Mouse (Mus musculus) testis, postnatal 10 days (tissue): ENCODE measurements around the gene Olfr1205.

Source experiments
- DNase-seq: peaks from one replicate; pipeline ENCODE4 v3.0.0; 2021; ENCODE audit warnings: low spot score

Olfr1205 gene

DNA sequence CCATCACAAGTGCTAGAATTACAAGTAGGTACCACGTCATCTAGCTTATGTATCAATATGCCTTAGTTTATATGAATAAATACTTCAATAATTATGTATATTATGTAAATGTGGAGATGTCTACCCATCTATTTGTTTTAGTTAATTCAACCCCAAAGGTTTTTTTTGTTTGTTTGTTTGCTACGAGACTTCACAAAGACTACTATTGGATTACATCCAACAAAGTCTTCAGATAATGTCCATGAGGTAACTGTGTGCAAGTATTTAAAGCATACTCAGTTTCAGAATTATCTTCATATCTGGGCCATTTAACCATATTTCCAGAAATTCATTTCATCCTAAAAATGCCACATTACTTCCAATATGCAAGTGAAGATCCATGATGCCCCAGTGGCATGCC is at the start of gene Olfr1205:
Olfr1205 (plus strand) TSS at position 301 of the 400 bp plus-strand sequence.
- no peak for DNase-seq

GRCm38 (mm10) chr2:88792736-88793135 is 36.8 kb upstream of the Olfr1205 start, which contains the start of gene Olfr1201:
Gene Olfr1201, plus strand, starts transcription at chr2:88793036.
- DNase-seq: no peak

DNA sequence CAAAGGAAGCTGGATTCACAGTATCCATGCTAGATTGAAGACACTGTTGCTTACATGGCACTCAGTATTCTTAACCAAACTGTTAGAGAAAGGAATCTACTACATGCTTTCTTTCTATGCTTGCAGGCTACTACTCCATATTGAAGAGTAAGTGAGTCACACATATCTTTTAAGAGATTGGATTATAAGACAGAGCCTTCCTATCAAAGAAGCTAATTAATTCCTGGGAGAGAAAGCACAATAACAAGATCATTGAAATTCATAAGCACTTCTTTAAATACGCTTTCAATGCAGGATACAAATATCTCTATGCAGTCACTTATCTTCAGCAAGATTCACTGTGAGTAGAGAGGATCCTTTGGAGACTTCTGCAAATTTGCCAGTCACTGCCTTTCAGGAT is 15.3 kb upstream of the Olfr1205 start, which contains the start of gene Olfr1202:
Olfr1202 (plus strand) TSS at position 301 of the 400 bp plus-strand sequence.
- no peak for DNase-seq

- no peak for DNase-seq
These were observed 8.9 kb downstream of the Olfr1205 start for GRCm38 (mm10) chr2:88838477-88838876.

GRCm38 (mm10) chr2:88848992-88849391 is 19.5 kb downstream of the Olfr1205 start, which contains the start of gene Olfr1204:
Gene Olfr1204, plus strand, starts transcription at chr2:88849292.
- no peak for DNase-seq

DNA sequence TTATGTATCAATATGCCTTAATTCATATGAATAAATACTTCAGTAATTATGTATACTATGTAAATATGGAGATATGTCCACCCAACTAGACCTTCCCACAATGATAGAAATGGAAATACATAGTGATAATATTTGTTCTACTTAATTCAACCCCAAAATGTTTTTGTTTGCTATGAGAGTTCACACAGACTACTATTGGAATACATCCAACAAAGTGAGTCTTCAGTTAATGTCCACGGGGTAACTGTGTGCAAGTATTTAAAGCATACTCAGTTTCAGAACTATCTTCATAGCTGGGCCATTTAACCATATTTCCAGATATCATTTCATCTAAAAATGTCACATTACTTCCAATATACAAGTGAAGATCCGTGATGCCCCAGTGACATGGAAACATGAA is 33.4 kb downstream of the Olfr1205 start, which contains the start of gene Olfr1206:
Olfr1206 (plus strand) TSS at position 301 of the 400 bp plus-strand sequence.
- no peak for DNase-seq
